Mouse (Mus musculus) kidney, postnatal 0 days (tissue): Measurements from ENCODE around the gene Trove2. TPM values are rescaled to one million over a fixed set of nuclear protein-coding genes. Genes with fewer than 3 reads are reported as not detected.
A peak's percentile ranks its signal among the peaks of the same experiment; 100 is the strongest.

Experiments
- ATAC-seq: fragments of 200-750 bp; cut with Nextera tagmentation; replicated peaks from 2 replicates; pipeline ENCODE4 v1.8.0; 2017; ENCODE audit warnings: low read depth, moderate number of reproducible peaks, moderate TSS enrichment, moderate library complexity; ENCODE audit not compliant: low FRiP score
- DNase-seq: peaks from one replicate; pipeline ENCODE4 v3.0.0-alpha.2; 2016; ENCODE audit warnings: low spot score
- H3K27ac ChIP-seq: fragments of 300-500 bp; sonication (generic); 2 replicates; pipeline ENCODE4 v1.5.1; 2014; ENCODE audit warnings: mild to moderate bottlenecking
- H3K27me3 ChIP-seq: fragments of 300-500 bp; sonication (generic); 2 replicates; pipeline ENCODE4 v1.6.1; 2014; ENCODE audit warnings: low read length, mixed read lengths; ENCODE audit not compliant: insufficient read depth
- H3K36me3 ChIP-seq: fragments of 300-500 bp; sonication (generic); 2 replicates; pipeline ENCODE4 v1.6.1; 2014; ENCODE audit warnings: low read length, mixed read lengths; ENCODE audit not compliant: insufficient read depth
- H3K4me1 ChIP-seq: fragments of 300-500 bp; sonication (generic); replicated peaks from 2 replicates; pipeline ENCODE4 v1.6.1; 2014; ENCODE audit warnings: antibody characterized with exemption, low read length, mixed read lengths; ENCODE audit not compliant: insufficient read depth
- H3K4me2 ChIP-seq: fragments of 300-500 bp; sonication (generic); 2 replicates; pipeline ENCODE4 v1.6.1; 2014; ENCODE audit warnings: mild to moderate bottlenecking, low read length, moderate library complexity, mixed read lengths
- H3K4me3 ChIP-seq: fragments of 300-500 bp; sonication (generic); replicated peaks from 2 replicates; pipeline ENCODE4 v1.5.1; 2014; ENCODE audit warnings: low read depth, low read length
- H3K9ac ChIP-seq: fragments of 300-500 bp; sonication (generic); 2 replicates; pipeline ENCODE4 v1.6.1; 2014; ENCODE audit warnings: low read depth, low read length
- H3K9me3 ChIP-seq: fragments of 300-500 bp; sonication (generic); replicated peaks from 2 replicates; pipeline ENCODE4 v1.6.1; 2016; ENCODE audit warnings: low read length, inconsistent platforms, mixed read lengths
- CTCF ChIP-seq: IDR thresholded peaks from 2 replicates; pipeline ENCODE4 v1.5.1; 2016; ENCODE audit warnings: antibody characterized with exemption, low read depth, mild to moderate bottlenecking, moderate library complexity
- WGBS: fragments of 180-500 bp; shearing (Covaris S2); extraction: QIAGEN DNeasy Blood & Tissue Kit; methylation state at CpG from one replicate; pipeline ENCODE4 v1.1.7; 2014; 5-methylcytosine and 5-hydroxymethylcytosine counted together
- polyA plus RNA-seq: library from polyadenylated mRNA; unstranded; fragments of >200 nt; fragmentation: Nextera tagmentation; extraction: Ambion mirVana; gene quantifications from 2 replicates; pipeline ENCODE4 v1.2.1, GENCODE M21; 2015

Gene Trove2
- polyA plus RNA-seq, 1 experiment from 2014 or later = 12.4 TPM

DNA sequence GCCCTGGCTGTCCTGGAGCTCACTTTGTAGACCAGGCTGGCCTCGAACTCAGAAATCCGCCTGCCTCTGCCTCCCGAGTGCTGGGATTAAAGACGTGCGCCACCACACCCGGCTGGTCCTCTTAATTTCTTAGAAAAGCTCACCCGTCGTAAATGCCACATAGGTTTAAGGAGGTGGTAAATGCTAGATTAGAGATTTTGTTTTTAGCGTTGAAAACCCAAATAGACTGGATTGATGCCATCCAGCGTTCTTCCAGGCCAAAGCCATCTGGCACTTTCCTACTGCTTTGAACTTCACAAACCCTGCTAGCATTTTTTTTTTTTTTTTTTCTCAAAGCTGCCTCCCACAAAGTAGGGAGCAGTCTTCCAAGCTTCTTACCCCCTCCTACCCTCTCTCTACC lies 36.3 kb downstream of the Trove2 start:
- Histone ChIP-seq H3K9me3 (no peaks in the 10 kb centered on the region), H3K27ac (no peak overlapping the region), H3K4me1 (0 out of 2 replicates have a peak, but pooled peaks cover 3% of the 10 kb centered on the region), H3K27me3 (no peaks in the 10 kb centered on the region), H3K4me2 (peak overlapping the region; percentile 86; the same call in 1 of the 2 replicates), H3K4me3 (no peak overlapping the region), H3K36me3 (peaks cover 11% of the 10 kb centered on the region; the same call in 1 of the 2 replicates), H3K9ac (no peak overlapping the region)
- ATAC-seq = no peak
- no peak for DNase-seq
- no peak for TF ChIP-seq CTCF
- 86% methylated on average over 10 of the region's 10 CpGs for WGBS

GRCm38 (mm10) chr1:143739361-143740350 lies 37.2 kb downstream of the Trove2 start:
- H3K4me1 ChIP-seq = 0 out of 2 replicates have a peak, but pooled peaks cover 3% of the 10 kb centered on the region
- WGBS = under 1% methylated on average over 70 of the region's 71 CpGs
- H3K4me2 ChIP-seq = peak overlapping the region; percentile 86
- DNase-seq = peak; percentile 84
- H3K27ac ChIP-seq = peak overlapping the region; percentile 81
- H3K27me3 ChIP-seq = no peaks in the 10 kb centered on the region
- peak; percentile 95 for ATAC-seq
- H3K9me3 ChIP-seq = no peaks in the 10 kb centered on the region
- H3K4me3 ChIP-seq = peak overlapping the region; percentile 60
- no peak for TF ChIP-seq CTCF
- H3K9ac ChIP-seq = peak overlapping the region; percentile 66
- H3K36me3 ChIP-seq = peaks cover 11% of the 10 kb centered on the region; the same call in 1 of the 2 replicates

GRCm38 (mm10) chr1:143738811-143739210 lies 38.1 kb downstream of the Trove2 start:
- H3K9ac ChIP-seq = peak overlapping the region; percentile 66
- H3K27ac ChIP-seq = 0 out of 2 replicates have a peak overlapping the region, but pooled peaks have one; percentile 81
- no peak for ATAC-seq
- 0 out of 2 replicates have a peak, but pooled peaks cover 3% of the 10 kb centered on the region for H3K4me1 ChIP-seq
- peak overlapping the region; percentile 86 for H3K4me2 ChIP-seq
- H3K36me3 ChIP-seq = peaks cover 11% of the 10 kb centered on the region; the same call in 1 of the 2 replicates
- H3K4me3 ChIP-seq = peak overlapping the region; percentile 60
- no peaks in the 10 kb centered on the region for H3K27me3 ChIP-seq
- DNase-seq = peak; percentile 9
- no peaks in the 10 kb centered on the region for H3K9me3 ChIP-seq
- 19% methylated on average over 11 of the region's 11 CpGs for WGBS
- TF ChIP-seq CTCF = no peak

DNA sequence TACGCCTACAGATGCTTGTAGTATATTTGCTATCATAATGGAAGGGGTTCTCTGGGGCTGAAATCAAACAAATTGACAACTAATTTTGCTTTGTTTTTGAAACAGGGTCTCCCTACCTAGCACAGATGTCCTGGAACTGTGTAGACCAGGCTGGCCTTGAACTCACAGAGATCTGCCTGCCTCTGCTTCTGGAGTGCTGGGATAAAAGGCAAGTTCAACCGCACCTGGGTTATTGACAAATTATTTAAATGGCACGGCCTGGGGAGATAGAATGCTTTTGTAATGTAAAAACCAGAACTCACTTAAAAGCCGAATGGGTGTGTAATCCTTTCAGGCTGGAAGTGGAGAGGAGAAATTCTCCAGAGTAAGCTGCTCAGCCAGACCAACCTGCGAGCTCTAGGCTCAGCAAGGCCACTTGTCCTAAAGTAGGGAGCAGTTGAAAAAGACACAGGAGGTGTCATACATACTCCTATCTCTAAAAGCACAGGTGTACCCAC lies 42.9 kb downstream of the Trove2 start:
- TF ChIP-seq CTCF = no peak
- H3K9me3 ChIP-seq = no peaks in the 10 kb centered on the region

DNA sequence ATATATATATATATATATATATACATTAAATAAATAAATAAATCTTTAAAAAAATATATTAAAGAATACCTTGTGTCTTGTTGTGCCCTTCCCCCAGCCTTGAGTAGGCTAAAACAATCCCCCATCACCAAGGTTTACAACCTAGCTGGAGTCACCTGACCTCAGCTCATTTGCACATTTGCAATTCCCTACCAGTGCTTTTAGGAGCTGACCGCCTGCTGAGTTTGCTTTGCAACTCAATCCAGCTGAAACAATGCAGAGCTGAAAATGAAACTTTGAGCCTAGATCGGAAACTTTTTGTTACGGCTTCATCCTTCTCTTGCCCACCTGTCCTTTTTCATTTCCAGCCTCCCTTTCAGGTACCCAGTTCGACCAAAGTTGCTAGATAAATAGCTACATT lies 45.2 kb downstream of the Trove2 start:
- Histone ChIP-seq H3K4me1 (no peaks in the 10 kb centered on the region), H3K27ac (no peak overlapping the region), H3K4me3 (no peak overlapping the region), H3K4me2 (no peak overlapping the region), H3K9ac (no peak overlapping the region), H3K27me3 (no peaks in the 10 kb centered on the region), H3K9me3 (no peaks in the 10 kb centered on the region), H3K36me3 (no peaks in the 10 kb centered on the region)
- no peak for DNase-seq
- TF ChIP-seq CTCF = no peak
- ATAC-seq = no peak
- 37% methylated on average over 4 of the region's 4 CpGs for WGBS

More for the DNA sequence above, 42.9 kb downstream of the Trove2 start:
- no peak for DNase-seq
- 82% methylated on average over 5 of the region's 5 CpGs for WGBS
- ATAC-seq = no peak
- H3K4me1 ChIP-seq = no peaks in the 10 kb centered on the region
- no peak overlapping the region for H3K9ac ChIP-seq
- H3K27ac ChIP-seq = no peak overlapping the region
- H3K4me3 ChIP-seq = no peak overlapping the region
- H3K36me3 ChIP-seq = no peaks in the 10 kb centered on the region
- H3K4me2 ChIP-seq = no peak overlapping the region
- H3K27me3 ChIP-seq = no peaks in the 10 kb centered on the region

GRCm38 (mm10) chr1:143730899-143731298 lies 46.0 kb downstream of the Trove2 start:
- H3K4me2 ChIP-seq = no peak overlapping the region
- ATAC-seq = 0 out of 2 replicates have a peak, but pooled peaks have one; percentile 33
- peak; percentile 60 for TF ChIP-seq CTCF

More at GRCm38 (mm10) chr1:143730899-143731298, 46.0 kb downstream of the Trove2 start:
- 76% methylated on average over 2 of the region's 2 CpGs for WGBS
- Histone ChIP-seq H3K4me3 (no peak overlapping the region), H3K27ac (no peak overlapping the region), H3K9ac (no peak overlapping the region), H3K36me3 (no peaks in the 10 kb centered on the region), H3K27me3 (no peaks in the 10 kb centered on the region), H3K4me1 (no peaks in the 10 kb centered on the region), H3K9me3 (no peaks in the 10 kb centered on the region)
- peak; percentile 25 for DNase-seq
